Mouse (Mus musculus): ENCODE measurements at regions not wholly inside any gene's neighbourhood (a gene's known extent, or its start where the extent isn't known, plus 50 kb on each side); places are given as distances from the start of the nearest gene placed in this dataset.

- no peak for DNase-seq
These were observed 2631.2 kb upstream of the 5930422O12Rik start for GRCm38 (mm10) chr8:30797341-30797740.

- no peak for DNase-seq
These were observed 2611.5 kb upstream of the 5930422O12Rik start for GRCm38 (mm10) chr8:30817028-30817427.

DNA sequence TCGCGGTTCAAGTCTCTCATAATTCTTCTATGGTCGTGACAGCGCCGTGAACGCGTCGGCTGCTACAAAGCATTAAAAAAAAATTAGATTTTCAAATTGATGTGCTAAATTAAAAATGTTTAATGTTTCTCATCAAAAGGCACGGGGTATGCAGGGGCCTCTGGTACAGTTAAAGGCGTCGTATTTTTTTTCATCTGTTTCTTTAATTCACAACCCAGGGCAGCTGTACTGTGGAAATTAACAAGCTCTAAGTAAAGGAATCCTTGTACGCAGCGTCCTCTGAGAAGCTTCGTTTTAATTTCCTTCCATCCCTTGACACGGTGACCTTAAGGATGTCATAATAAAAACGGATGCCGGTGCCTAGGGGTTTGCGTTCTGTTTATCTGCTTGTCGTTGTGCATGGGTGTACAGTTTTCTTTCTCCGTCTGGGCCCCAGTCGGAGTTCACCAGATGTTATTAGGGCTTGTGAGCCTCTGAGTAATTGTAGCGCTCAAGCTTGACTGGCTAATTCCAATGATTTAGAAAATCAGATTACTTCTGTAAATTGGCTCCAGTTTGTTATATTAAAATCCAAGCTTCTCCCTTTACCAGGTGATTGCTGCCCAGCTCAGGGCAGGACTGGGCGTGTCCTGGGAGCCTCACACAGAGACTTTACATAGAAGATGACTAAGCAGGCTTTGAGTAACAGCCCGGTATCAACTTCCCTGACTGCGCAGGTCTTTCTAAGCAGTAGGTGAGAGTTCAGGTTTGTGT, 2605.5 kb upstream of the 5930422O12Rik start:
- DNase-seq: no peak

DNA sequence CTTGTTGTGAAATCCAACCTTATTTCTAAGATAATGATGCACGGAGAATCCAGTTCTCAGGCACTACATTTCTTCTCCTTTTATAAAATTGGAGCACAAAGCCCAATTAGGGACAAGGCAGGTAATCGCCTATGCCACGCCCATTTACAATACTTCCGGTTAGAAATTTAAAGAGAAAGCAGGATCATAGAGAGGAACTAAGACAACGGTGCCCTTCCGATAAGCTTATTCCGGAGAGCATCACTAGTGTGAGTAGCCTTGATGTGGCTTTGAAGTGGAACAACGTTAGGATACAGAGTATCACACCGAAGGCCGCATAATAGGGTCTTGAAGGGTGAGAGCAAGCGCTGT, 2604.9 kb upstream of the 5930422O12Rik start:
- DNase-seq: no peak

GRCm38 (mm10) chr8:30826021-30826420, 2602.5 kb upstream of the 5930422O12Rik start:
- no peak for DNase-seq

- peak; percentile 12 for DNase-seq
These were observed 2590.5 kb upstream of the 5930422O12Rik start for GRCm38 (mm10) chr8:30838056-30838455.

DNA sequence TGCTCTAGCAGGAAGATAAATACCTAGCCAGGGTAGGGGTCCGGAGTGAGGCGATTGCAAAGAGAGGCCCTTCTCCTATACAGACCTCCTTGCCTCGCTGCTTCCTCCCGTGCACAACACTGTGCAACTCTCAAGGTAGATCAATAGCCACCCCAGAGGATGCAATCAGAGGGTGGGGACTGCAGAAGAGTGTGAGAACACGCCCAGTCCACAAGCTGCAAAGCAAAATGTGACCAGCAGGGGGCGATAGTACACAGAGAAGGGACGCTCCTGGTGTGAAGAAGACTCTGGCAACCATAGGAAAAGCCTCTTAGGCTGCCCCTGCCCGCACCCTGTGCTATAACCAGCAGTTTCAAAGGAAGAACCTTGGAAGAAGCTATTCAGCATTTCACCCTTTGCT, 2588.4 kb upstream of the 5930422O12Rik start:
- peak; percentile 69 for DNase-seq

GRCm38 (mm10) chr8:30863017-30863416, 2565.5 kb upstream of the 5930422O12Rik start:
- peak; percentile 9 for DNase-seq

DNA sequence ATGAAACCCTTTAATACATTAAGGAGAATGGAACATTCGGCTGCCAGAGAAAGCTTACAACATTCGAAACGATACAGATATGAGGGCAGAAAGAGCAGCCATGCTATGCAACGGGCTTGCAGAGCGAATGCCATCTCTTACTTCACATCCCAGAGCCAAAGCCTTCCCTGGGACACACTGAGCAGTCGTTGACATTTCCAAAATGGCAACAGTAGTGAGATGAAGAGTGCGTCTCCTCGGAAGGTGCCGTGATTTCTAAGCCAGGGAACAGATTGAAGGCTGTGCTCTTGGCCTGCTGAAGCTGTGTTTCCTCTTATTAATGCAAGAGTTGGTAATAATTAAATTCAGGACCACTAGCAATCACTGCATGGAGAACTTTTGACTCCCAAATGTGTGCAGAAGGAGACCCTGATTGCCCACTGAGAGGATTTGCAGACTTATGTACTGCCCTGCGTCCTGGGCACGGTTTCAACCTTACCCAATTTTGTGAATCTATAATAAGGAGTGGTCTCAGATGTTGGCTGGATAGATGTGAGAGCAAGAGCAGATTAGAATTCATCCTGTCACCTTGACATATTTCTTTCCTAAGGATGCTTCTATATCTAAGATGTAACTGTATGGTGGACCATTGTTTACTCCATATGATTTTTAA, 2522.3 kb upstream of the 5930422O12Rik start:
- no peak for DNase-seq

GRCm38 (mm10) chr8:30913664-30914063, 2514.8 kb upstream of the 5930422O12Rik start:
- DNase-seq: no peak

- peak; percentile 2 for DNase-seq
These were observed 2513.4 kb upstream of the 5930422O12Rik start for GRCm38 (mm10) chr8:30915127-30915526.

DNA sequence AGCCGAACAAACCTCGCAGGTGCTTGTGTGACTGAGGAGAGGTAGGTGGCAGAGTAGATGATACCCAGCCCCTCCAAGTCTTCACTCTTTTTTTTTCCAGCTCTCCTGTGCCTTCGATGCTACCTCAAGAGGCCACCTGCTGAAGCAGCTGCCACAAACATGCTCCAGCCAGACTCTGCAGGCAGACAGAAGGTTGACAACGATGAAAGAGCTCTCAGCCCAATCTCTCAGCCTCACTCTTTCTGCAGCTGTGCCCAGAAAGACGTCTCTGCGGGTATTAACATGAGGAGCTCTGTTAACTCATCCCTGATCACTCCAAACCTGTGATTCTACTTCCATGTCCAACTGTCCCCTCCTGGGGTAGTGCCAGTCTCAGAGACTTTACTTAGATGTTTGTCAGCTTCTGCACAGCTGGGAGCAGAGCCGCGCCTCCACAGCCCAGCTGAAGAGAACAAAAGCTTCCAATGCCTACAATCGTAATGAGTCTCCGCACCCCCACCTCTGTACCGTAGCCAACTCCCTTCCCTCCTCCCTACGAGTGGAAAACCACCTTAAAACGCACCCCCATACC, 2512.8 kb upstream of the 5930422O12Rik start:
- DNase-seq: peak; percentile 44

DNA sequence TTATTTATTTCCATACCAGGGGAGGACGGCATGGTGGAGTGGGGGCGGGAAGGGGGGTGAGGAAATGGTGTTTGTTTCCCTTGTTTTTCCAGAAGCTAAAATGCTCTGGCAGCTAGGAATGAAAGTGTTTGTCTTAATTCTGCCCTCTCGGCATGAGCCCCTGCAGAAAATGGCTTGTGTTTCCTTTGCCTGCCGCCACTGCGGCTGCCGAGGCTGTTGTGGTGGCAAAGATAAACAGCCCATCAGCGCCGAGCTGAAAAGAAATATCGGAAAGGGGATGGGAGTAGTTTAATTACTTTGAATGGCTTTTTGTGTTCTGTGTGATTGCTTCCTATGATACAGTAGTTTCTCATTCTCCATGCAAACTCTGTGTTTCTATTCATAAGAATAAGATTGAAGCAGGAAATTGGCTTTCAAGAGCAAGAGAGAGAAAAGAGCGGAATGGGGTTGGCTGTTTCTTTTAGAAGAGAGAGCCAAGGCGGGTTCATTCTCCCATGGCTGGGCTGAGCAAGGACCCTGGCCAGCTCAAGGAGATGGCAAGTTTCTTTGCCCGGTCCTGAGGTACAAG, 2512.2 kb upstream of the 5930422O12Rik start:
- peak; percentile 10 for DNase-seq

DNA sequence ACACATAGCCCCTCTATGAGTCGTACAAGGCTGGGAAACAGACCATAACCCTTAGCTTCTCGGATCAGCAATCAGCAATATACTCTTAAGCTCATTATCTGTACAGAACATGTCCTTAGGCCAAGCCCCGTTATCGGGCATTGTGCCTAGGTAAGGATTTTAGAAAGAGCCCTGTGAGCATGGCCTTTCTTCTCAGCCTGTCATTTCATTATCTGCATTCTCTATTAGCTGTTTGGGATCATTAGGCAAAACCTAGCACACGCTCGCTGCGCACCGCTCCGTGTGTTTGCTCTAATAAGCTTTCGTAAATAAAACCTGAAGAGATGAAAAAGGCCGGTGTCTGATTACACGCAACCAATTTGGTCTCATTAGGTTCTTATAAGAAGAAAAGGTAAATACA, 2507.1 kb upstream of the 5930422O12Rik start:
- DNase-seq: no peak

- peak; percentile 77 for DNase-seq
These were observed 2505.0 kb upstream of the 5930422O12Rik start for GRCm38 (mm10) chr8:30923301-30924159.

- no peak for DNase-seq
These were observed 2504.4 kb upstream of the 5930422O12Rik start for GRCm38 (mm10) chr8:30924160-30924534.

DNA sequence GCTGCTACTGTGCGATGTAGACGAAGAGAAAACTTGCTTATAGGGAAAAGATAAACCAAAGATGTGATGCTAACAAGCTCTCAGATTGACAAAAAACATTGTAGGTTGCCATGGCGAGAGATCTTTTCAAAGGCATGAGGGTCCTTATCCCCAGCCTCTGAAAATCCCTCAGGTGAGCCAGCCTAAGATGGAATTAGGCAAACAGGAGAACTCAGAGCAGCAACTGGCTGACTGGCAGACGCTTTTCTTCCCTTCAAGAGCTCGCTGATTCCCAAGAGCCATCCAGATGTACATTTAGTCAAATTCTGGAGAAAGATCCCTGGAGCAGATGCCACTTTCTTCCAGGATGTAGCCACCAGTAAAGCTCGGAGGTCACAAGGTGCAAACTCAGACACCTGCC, 2503.9 kb upstream of the 5930422O12Rik start:
- DNase-seq: no peak

DNA sequence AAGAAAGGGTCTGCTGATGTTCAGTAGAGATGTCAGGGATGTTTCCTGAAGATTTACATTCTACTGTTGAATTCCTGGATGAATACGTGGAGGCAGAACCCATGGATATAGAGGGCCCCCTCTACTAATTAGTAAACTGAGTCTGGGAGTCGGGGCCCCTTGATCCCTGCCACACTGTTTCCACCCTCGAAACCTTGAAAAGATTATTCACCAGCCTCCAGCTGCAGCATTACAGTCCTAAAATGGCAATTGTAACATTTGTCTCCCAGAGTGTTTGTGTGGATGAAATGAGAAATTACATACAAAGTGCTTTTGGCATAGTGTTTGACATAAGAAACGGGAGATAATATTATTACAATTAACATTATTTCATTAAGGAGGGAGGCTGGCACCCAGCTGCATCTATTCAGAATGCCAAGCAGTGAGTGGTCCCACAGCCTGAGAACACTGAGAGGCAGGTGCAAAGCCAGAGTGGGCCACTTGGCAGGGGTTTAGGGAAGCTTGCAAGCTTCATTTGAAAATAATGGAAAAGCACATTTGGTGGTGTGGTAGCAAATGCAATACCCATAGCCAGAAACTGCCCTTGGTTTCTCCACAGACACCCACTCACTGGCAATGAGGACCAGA, 2490.9 kb upstream of the 5930422O12Rik start:
- no peak for DNase-seq

- DNase-seq: no peak
These were observed 2487.6 kb upstream of the 5930422O12Rik start for GRCm38 (mm10) chr8:30940901-30941300.

DNA sequence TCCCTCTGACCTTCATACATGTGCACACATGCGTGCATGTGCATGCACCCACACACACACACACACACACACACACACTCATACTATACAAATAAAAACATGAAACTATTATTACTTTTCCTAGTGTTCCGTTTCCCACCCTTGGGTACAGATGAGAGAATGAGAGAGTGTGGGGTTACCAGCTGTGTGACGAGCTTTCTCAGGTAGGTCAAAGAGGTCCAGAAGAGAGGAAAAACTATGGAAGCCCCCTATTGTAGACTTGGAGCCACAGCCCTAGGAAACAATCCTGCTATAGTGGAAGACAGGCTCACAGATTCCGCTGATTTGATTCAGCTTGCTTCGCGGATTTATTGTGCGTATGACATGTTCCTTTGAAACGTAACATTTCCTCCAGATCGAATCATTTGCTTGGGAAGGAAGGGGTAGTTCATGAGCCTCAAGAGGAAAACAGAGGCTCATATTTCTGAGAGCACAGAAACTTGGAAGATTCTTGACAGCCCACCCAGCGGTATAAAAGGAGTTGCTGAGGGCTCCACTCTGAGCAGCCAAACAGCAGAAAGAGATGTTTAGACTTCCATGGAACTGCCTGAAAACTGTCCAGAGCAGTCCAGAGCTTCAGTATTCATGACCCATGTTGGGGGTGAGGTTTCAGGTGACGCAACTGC, 2486.9 kb upstream of the 5930422O12Rik start:
- no peak for DNase-seq

- no peak for DNase-seq
These were observed 2482.1 kb upstream of the 5930422O12Rik start for GRCm38 (mm10) chr8:30946154-30947065.
